In genomic region chrX:99003046-99003445, GRCm38 (mm10) we compare ENCODE assay signal across 10 mouse cellular contexts. TPM values are rescaled to one million over a fixed set of nuclear protein-coding genes. Genes with fewer than 3 reads are reported as not detected.
DNase-seq lines count a peak whose midpoint lies in the region; ATAC-seq and TF ChIP-seq lines count a peak whose summit lies in the region.
"Had no signal": no experiment of that assay in that cellular context is flagged by ENCODE, and none has a peak within 500 bp of the region (broad histone marks: within the 10 kb centered on the region; RNA-seq: fewer than 3 reads in every experiment).

Stard8 (plus strand) TSS chrX:99003248.

- H3K9me3 ChIP-seq in hindbrain, embryonic 10.5 days = no peaks in the 10 kb centered on the region
- H3K9me3 ChIP-seq in hindbrain, embryonic 14.5 days (ENCODE audit: control insufficient read depth, low read length) = no peaks in the 10 kb centered on the region
- no peaks in the 10 kb centered on the region for H3K9me3 ChIP-seq in heart, embryonic 15.5 days (replicated peaks)

- H3K4me3 ChIP-seq in hindbrain, embryonic 10.5 days = no peak within 1 kb of the TSS
- no peak within 1 kb of the TSS for H3K4me3 ChIP-seq in hindbrain, embryonic 14.5 days (replicated peaks; ENCODE audit: low read length)
- peak within 1 kb of the TSS; percentile 35 for H3K4me3 ChIP-seq in heart, embryonic 15.5 days
- H3K4me3 ChIP-seq in lung, adult 2 months (replicated peaks; ENCODE audit: extremely low read depth, low read depth, low read length) = peak within 1 kb of the TSS; percentile 46
- H3K4me3 ChIP-seq: myocyte had no signal

- DNase-seq in hindbrain, embryonic 10.5 days (ENCODE audit: low spot score) = no peak
- no peak for DNase-seq in hindbrain, embryonic 14.5 days (ENCODE audit: low spot score)
- DNase-seq in adrenal gland, postnatal 25 days = peak; percentile 24
- no peak for DNase-seq in lung, adult 2 months
- DNase-seq in thymus, postnatal 0 days (ENCODE audit: low spot score) = no peak
- DNase-seq in ovary, postnatal 36 days (ENCODE audit: low spot score) = no peak
- no peak for DNase-seq in thymus, postnatal 10 days (ENCODE audit: low spot score in 2 of 2)

- TF ChIP-seq POLR2A in lung, adult 2 months (IDR thresholded peaks at IDR 0.05; ENCODE audit: borderline replicate concordance, extremely low read depth, low read depth, low read length) = peak; percentile 10; the same call in 1 of the 2 replicates

- H3K9ac ChIP-seq in hindbrain, embryonic 14.5 days = no peak within 1 kb of the TSS
- peak within 1 kb of the TSS; percentile 31; the same call in 1 of the 2 replicates for H3K9ac ChIP-seq in heart, embryonic 15.5 days

- H3K4me1 ChIP-seq in hindbrain, embryonic 10.5 days (replicated peaks) = no peaks in the 10 kb centered on the region
- no peaks in the 10 kb centered on the region for H3K4me1 ChIP-seq in hindbrain, embryonic 14.5 days (replicated peaks; ENCODE audit: control insufficient read depth, insufficient read depth, low read length)
- peaks cover 24% of the 10 kb centered on the region for H3K4me1 ChIP-seq in heart, embryonic 15.5 days (replicated peaks)
- H3K4me1 ChIP-seq in lung, adult 2 months (ENCODE audit: control insufficient read depth, insufficient read depth, low read length) = peaks cover 3% of the 10 kb centered on the region; the same call in 1 of the 2 replicates

- WGBS in hindbrain, embryonic 10.5 days = 48% methylated on average over 9 of the region's 9 CpGs
- 67% methylated on average over 9 of the region's 9 CpGs for WGBS in hindbrain, embryonic 14.5 days
- 36% methylated on average over 9 of the region's 9 CpGs for WGBS in heart, embryonic 15.5 days
- WGBS in lung, adult 2 months = 58% methylated on average over 9 of the region's 9 CpGs

- H3K4me2 ChIP-seq in hindbrain, embryonic 14.5 days (replicated peaks) = no peak within 1 kb of the TSS
- H3K4me2 ChIP-seq in heart, embryonic 15.5 days = peak within 1 kb of the TSS; percentile 46

- H3K27me3 ChIP-seq in hindbrain, embryonic 10.5 days (ENCODE audit: insufficient read depth, poor library complexity, severe bottlenecking) = peaks cover 58% of the 10 kb centered on the region
- H3K27me3 ChIP-seq in hindbrain, embryonic 14.5 days (ENCODE audit: control insufficient read depth, insufficient read depth, low read length) = peaks cover 7% of the 10 kb centered on the region; the same call in 1 of the 2 replicates
- no peaks in the 10 kb centered on the region for H3K27me3 ChIP-seq in heart, embryonic 15.5 days

- no peak for TF ChIP-seq CTCF in lung, adult 2 months (IDR thresholded peaks at IDR 0.05; ENCODE audit: insufficient read depth, low read length)

- H3K27ac ChIP-seq in hindbrain, embryonic 10.5 days = 0 out of 2 replicates have a peak within 1 kb of the TSS, but pooled peaks have one; percentile 16
- H3K27ac ChIP-seq in hindbrain, embryonic 14.5 days = no peak within 1 kb of the TSS
- H3K27ac ChIP-seq in heart, embryonic 15.5 days = peak within 1 kb of the TSS; percentile 65

- ATAC-seq in hindbrain, embryonic 14.5 days (ENCODE audit: low FRiP score) = no peak
- ATAC-seq in heart, embryonic 15.5 days (replicated peaks; ENCODE audit: insufficient number of reproducible peaks, insufficient read depth, low FRiP score, low read depth) = peak; percentile 72; the same call in 1 of the 2 replicates

- H3K36me3 ChIP-seq in hindbrain, embryonic 10.5 days = no peaks in the 10 kb centered on the region
- no peaks in the 10 kb centered on the region for H3K36me3 ChIP-seq in hindbrain, embryonic 14.5 days (replicated peaks; ENCODE audit: control insufficient read depth, insufficient read depth)
- no peaks in the 10 kb centered on the region for H3K36me3 ChIP-seq in heart, embryonic 15.5 days

RNA-seq across cellular contexts. Expression of gene Stard8, which starts in this region (rescaled TPM):
- 15.9 and 17.5 TPM in 2 replicates for polyA plus RNA-seq in hindbrain, embryonic 10.5 days (2016; fragmentation: Nextera tagmentation; extraction: Ambion mirVana)
- polyA plus RNA-seq in hindbrain, embryonic 14.5 days (2014; fragmentation: Nextera tagmentation; extraction: Ambion mirVana) = 3.8 and 5.5 TPM in 2 replicates
- 26.0 and 31.7 TPM in 2 replicates for total RNA-seq in adrenal gland, postnatal 25 days (2021)
- 14.4 and 15.4 TPM in 2 replicates for polyA plus RNA-seq in heart, embryonic 15.5 days (2015; fragmentation: Nextera tagmentation; extraction: Ambion mirVana)
- 87.0 and 89.6 TPM in 2 replicates for polyA plus RNA-seq in lung, adult 2 months (2012; rRNA removed)
- 1.7 and 1.9 TPM in 2 replicates for polyA plus RNA-seq in thymus, postnatal 0 days (2015; fragmentation: Nextera tagmentation; extraction: Ambion mirVana)
- polyA plus RNA-seq: C2C12 had no signal

Comparison
In these comparisons a context has a peak if more than half of its experiments do, and no peak if none do; other contexts are left out.
1. H3K4me3 ChIP-seq: peak in heart, embryonic 15.5 days (single experiment) and lung, adult 2 months (single experiment); none in hindbrain, embryonic 10.5 days (single experiment) and hindbrain, embryonic 14.5 days (single experiment).